Mouse (Mus musculus) bone marrow, adult 2 months (tissue): ENCODE measurements around the gene D430042O09Rik. TPM values are rescaled to one million over a fixed set of nuclear protein-coding genes. Genes with fewer than 3 reads are reported as not detected.

ENCODE experiments used
- H3K27ac ChIP-seq: fragments of 200-500 bp; 2 replicates; pipeline ENCODE4 v1.5.1; 2012; ENCODE audit warnings: low read depth, mild to moderate bottlenecking, control low read depth, inconsistent platforms, low read length; ENCODE audit not compliant: control insufficient read depth, poor library complexity, insufficient read depth
- H3K4me1 ChIP-seq: fragments of 200-500 bp; 2 replicates; pipeline ENCODE4 v1.6.1; 2011; ENCODE audit warnings: low read length; ENCODE audit not compliant: control insufficient read depth, insufficient read depth
- H3K4me3 ChIP-seq: fragments of 200-500 bp; replicated peaks from 2 replicates; pipeline ENCODE3; 2011; ENCODE audit warnings: mild to moderate bottlenecking, low read depth, low read length, control low read depth; ENCODE audit not compliant: control insufficient read depth
- CTCF ChIP-seq: fragments of 200-500 bp; IDR thresholded peaks from 2 replicates; pipeline ENCODE4 v1.5.1; 2011; ENCODE audit warnings: low read length, control low read depth; ENCODE audit not compliant: control insufficient read depth, insufficient read depth
- POLR2A ChIP-seq: fragments of 200-500 bp; IDR thresholded peaks from 2 replicates; pipeline ENCODE4 v1.6.1; 2011; ENCODE audit warnings: low read depth, mild to moderate bottlenecking, control low read depth, low read length, borderline replicate concordance; ENCODE audit not compliant: control insufficient read depth
- WGBS: fragments of 180-500 bp; shearing (Covaris S2); methylation state at CpG from one replicate; pipeline ENCODE4 v1.1.7; 2018; 5-methylcytosine and 5-hydroxymethylcytosine counted together
- polyA plus RNA-seq: library from polyadenylated mRNA; stranded (reverse); fragments of >200 nt; gene quantifications from 2 replicates; pipeline ENCODE4 v1.2.4, GENCODE M21; 2011; ENCODE audit warnings: low replicate concordance; ENCODE audit not compliant: missing spikeins, insufficient read depth, insufficient read length

The D430042O09Rik gene
- 4.0 and 9.2 TPM in 2 replicates for polyA plus RNA-seq

DNA sequence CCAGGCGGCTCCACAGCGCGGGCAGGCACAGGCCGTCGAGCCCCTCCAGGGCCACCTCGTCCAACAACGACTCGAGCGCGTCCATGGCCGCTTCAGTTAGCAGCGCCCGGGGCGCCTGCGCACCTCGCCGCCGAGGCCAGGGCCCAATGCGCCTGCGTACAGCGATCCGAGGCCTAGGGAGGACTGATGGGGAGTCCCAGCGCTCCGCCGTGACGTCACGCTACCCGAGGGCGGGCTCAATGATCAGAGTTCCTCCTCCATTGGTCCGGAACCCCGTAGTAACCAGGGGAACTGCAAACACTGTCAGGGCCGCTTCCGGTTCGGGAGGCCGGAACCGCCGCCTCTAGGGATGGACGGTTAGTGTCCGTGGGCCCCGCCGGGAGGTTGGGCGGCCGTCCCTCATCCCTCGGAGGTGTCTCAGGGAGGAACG is at the start of gene D430042O09Rik, which contains the start of gene Gtf3c1:
D430042O09Rik (plus strand) TSS at position 296 of the 430 bp plus-strand sequence.
Gtf3c1 (minus strand) TSS at position 188 of the 430 bp plus-strand sequence.
- peaks cover 3% of the 10 kb centered on the region; the same call in 1 of the 2 replicates for H3K4me1 ChIP-seq
- TF ChIP-seq CTCF (no peak), POLR2A (peak; percentile 70; the same call in 1 of the 2 replicates)
- WGBS: under 1% methylated on average over 45 of the region's 45 CpGs
- H3K27ac ChIP-seq: peak within 1 kb of the TSS; percentile 87
- peak within 1 kb of the TSS; percentile 99 for H3K4me3 ChIP-seq

DNA sequence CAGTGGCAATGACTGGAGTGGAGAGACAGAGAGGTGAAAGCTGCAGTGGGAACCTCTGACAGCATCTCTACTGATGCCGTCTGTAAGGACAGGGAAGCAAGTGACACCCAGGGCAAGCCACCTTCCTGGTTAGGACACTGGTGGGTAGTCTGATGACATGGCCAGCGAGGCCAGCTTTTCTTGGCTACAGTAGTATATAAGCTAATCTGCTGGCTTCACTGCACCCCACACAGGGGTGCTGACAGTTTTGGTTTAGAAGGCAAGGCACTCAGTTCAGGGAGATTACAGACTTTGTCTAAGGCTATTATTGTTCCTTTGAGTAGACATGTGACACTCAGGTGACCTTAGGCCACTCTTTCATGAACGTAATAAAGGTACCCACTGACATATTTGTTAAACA is 44.0 kb upstream of the D430042O09Rik start:
- TF ChIP-seq CTCF (no peak), POLR2A (no peak)
- Histone ChIP-seq H3K4me3 (no peak overlapping the region), H3K4me1 (no peaks in the 10 kb centered on the region), H3K27ac (no peak overlapping the region)
- 84% methylated on average over 3 of the region's 3 CpGs for WGBS

DNA sequence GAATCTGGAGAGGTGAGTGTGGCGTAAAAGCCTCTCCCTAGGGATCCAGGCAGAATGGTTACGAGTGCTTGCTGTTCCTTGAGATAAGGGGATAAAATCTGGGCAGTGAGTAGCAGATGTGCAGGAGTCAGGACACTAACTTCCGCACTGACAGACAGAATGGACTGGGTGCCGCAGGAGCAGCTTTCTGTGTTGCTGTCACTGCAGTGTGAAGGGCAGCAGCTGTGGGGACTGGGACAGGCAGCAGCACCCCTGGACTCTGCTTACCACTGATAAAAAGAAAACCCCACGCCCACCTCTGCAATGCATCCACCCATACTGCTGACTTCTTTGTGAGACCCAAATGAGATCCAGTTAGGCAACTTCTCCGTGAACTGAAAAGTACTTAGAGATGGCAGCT is 36.8 kb upstream of the D430042O09Rik start:
- Histone ChIP-seq H3K27ac (no peak overlapping the region), H3K4me1 (no peaks in the 10 kb centered on the region), H3K4me3 (no peak overlapping the region)
- 73% methylated on average over 6 of the region's 6 CpGs for WGBS
- TF ChIP-seq POLR2A (no peak), CTCF (no peak)

DNA sequence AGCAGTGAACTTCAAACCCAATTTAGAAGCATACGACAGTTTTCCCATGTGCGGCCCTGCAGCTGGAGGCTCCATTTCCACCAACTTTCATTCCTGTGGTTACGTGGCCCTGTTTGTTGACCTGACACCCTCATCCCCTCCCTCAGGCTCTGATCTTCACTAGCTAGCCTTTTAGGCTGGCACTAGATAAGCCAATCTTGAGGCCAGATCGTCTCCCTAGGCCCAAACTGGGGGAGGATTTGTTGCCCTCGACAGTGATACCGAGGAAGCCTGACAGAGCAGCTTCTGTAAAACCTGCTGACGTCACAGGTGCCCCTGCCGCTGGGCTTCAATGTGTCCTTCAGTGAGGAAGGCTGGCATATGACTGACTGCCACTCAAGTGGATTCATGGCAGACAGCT is 36.3 kb upstream of the D430042O09Rik start:
- TF ChIP-seq POLR2A: no peak
- no peak for TF ChIP-seq CTCF
- Histone ChIP-seq H3K4me1 (no peaks in the 10 kb centered on the region), H3K4me3 (no peak overlapping the region), H3K27ac (no peak overlapping the region)
- WGBS: 74% methylated on average over 8 of the region's 8 CpGs

DNA sequence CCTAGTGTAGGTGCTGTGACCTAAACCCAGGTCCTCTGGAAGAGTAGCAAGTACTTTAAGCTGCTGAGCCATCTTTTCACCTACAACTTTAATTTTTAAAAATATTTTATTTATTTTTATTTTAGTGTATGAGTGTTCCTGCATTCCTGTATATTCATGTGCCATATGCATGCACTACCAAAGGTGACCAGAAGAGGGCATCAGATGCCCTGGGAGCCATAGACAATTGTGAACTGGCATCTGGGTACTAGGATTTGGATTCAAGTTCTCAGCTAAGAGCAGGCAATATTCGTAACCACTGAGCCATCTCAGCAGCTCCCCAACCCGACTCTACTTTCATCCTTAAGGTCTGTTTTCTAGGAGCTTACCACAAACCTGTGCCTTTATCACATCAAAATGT is 32.8 kb upstream of the D430042O09Rik start:
- TF ChIP-seq POLR2A (no peak), CTCF (peak; percentile 39)
- 52% methylated on average over 2 of the region's 2 CpGs for WGBS
- H3K4me1 ChIP-seq: no peaks in the 10 kb centered on the region; the same call in 1 of the 2 replicates
- H3K27ac ChIP-seq: no peak overlapping the region
- H3K4me3 ChIP-seq: no peak overlapping the region

DNA sequence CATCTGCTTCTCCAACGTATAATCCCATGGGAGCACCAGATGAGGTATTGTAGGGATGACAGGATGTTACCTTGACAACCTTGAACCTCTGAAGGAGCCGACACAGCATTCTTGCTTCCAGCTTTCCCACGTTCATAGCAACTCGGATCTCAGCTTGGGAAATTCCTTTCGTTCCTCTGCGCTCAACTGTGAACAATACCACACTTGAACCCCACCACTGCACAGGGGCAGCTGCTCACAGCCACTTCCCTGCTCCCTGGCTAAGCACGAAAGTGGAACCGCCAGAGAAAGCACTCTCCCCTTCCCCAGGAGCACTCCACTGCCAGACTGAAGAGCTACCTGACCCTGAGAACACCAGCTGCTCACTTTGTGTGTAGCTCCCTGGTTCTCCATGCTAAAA is 28.9 kb upstream of the D430042O09Rik start:
- TF ChIP-seq POLR2A (no peak), CTCF (no peak)
- no peaks in the 10 kb centered on the region; the same call in 1 of the 2 replicates for H3K4me1 ChIP-seq
- WGBS: 87% methylated on average over 8 of the region's 8 CpGs
- no peak overlapping the region for H3K4me3 ChIP-seq
- no peak overlapping the region for H3K27ac ChIP-seq

DNA sequence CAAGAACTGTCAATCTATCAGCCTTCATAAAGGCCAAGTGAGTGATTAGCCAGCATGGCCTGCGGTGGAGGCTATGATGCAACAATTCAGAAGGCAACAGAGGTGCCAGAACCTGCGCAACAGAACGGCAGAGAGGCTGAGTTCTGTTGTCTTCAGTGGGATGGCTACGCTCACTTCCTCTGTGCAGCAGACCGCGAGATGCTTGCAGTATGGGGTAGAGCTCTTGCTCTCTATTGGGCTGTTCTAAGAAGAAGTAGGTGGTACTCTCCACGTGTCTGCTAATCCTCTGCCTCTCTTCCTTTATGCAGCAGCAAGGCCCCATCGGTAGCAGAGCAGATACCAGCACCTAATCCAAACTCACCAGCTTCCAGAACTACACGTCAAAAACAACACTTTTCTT is 27.8 kb upstream of the D430042O09Rik start:
- WGBS: 60% methylated on average over 9 of the region's 9 CpGs
- Histone ChIP-seq H3K4me3 (no peak overlapping the region), H3K4me1 (no peaks in the 10 kb centered on the region; the same call in 1 of the 2 replicates), H3K27ac (no peak overlapping the region)
- TF ChIP-seq CTCF (no peak), POLR2A (no peak)

DNA sequence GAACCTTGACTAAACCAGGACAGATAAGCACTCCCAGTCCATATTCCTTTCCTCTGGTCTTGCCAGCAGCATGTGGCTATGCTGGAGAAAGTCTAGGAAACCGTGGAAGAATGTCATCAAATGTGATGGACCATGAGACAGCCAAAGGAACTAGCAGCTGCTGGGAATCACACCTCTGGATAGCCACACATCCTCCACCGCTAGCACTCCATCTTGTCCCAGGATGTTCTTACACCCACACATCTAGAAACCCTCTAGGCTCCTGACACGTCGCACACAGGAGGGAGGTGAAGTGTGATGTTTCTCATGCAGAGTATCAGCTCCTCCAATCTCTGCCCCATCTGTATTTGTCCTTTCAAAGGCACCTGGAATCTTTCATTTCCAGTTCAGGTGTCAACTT is 17.2 kb upstream of the D430042O09Rik start:
- Histone ChIP-seq H3K27ac (no peak overlapping the region), H3K4me1 (no peaks in the 10 kb centered on the region)
- 79% methylated on average over 4 of the region's 4 CpGs for WGBS

DNA sequence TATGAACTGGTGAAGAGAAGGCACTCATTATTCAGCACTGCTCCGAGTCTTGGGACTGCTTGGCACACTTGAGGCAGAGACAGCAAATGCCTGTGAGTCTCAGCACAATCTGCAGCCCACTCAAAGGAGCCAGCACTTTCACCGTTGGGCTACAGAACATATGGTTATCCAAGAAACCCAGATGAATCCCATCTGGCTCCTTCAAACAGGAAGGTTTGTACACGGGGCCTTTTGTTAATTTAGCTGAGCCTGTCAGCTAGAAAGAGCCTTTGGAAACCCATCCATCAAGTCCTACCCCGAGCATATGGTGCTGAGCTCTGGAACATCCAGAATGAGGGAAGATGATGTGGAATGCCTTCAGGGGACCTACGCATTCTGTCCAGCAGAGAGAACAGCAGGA is 13.6 kb upstream of the D430042O09Rik start:
- no peak overlapping the region for H3K4me3 ChIP-seq
- TF ChIP-seq CTCF: no peak
- no peak for TF ChIP-seq POLR2A
- H3K27ac ChIP-seq: no peak overlapping the region
- H3K4me1 ChIP-seq: no peaks in the 10 kb centered on the region
- WGBS: 88% methylated on average over 5 of the region's 5 CpGs

More for the DNA sequence above, 17.2 kb upstream of the D430042O09Rik start:
- H3K4me3 ChIP-seq: no peak overlapping the region
- TF ChIP-seq CTCF: no peak

DNA sequence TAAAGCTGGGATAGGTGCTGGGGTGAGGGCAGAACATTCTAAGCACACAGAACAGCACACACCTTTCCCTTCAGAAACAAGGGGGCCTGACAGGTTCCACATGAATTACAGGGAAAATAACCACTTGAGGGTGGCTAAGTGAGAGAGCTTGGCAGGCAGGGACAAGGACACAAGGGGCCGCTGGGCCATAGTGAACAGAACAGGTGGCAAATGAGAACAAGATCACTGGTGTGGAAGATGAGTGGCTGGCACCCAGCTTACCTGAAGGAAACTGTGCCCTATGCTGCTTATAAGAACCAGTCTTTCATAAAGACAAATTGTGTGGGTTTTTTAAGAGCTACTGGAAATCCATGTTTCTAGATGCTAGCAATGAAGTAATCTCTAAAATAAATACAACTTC is 4.9 kb upstream of the D430042O09Rik start:
- Histone ChIP-seq H3K4me1 (peaks cover 1% of the 10 kb centered on the region; the same call in 1 of the 2 replicates), H3K27ac (no peak overlapping the region), H3K4me3 (no peak overlapping the region)
- no peak for TF ChIP-seq POLR2A
- TF ChIP-seq CTCF: no peak
- 95% methylated on average over 1 of the region's 1 CpGs for WGBS
